Mouse (Mus musculus) frontal cortex, postnatal 10 days (tissue): Measurements from ENCODE around the gene Nfix.

Experiments
- DNase-seq, 2 experiments: peaks; one replicate each; pipeline ENCODE4 v3.0.0; 2022; ENCODE audit warnings: low spot score in 2 of 2, mixed read lengths in 1 of 2

The Nfix gene

GRCm38 (mm10) chr8:84799999-84800831 is at the start of gene Nfix:
TSS of gene Nfix (minus strand) at chr8:84800344.
- peak in 1 of 2 experiments; percentile 48 for DNase-seq

GRCm38 (mm10) chr8:84847684-84848435 is 47.7 kb upstream of the Nfix start:
- peak in 1 of 2 experiments; percentile 26 for DNase-seq

DNA sequence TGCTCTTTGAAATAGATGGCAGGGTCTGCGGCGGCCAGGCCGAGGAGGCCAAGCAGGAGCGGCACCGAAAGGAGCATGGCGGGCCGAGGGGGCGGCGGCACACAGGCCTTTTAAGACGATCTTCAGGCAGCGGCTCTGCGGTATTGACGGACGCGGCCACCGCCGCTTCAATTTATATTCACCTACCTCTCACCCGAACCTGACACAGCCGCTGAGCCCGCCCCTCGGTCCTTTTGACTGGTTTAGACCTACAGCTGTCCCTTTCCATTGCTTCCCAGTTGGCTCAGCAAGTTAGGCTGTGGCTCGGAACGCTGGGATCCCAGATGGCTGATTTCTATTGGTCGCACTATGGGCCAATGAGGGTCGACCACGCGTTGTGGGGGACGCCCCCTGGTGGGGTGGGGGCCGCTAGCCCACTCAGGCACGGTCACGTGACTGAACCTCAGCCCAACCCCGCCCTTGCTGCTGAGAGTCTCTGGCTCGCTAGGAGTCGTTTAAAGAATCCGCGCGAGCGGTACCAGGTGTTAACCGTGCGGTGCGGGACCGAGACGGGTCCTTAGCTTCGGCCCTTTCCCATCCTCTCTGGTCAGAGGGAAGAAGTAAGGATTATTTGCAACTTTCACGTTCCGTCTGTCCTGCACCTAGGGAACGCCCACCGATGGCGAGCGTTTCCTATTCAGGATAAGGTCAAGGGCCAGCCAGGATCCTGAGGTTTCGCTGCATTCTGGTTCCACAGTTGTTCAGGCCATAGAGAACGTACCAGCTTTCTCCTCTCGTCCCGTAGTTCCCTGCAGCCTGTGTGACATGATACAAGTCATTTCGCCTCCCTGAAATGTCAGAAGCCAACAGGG is 46.8 kb upstream of the Nfix start, which contains the start of gene Calr:
TSS of gene Calr (minus strand) at position 213 of the 851 bp plus-strand sequence.
- DNase-seq: peak; percentile 99 to 100

- DNase-seq: peak in 1 of 2 experiments; percentile 39
Measured at GRCm38 (mm10) chr8:84846094-84846721, 46.1 kb upstream of the Nfix start.

- peak; percentile 28 to 49 for DNase-seq
Measured at GRCm38 (mm10) chr8:84845355-84846093, 45.4 kb upstream of the Nfix start.

GRCm38 (mm10) chr8:84844397-84845070 is 44.4 kb upstream of the Nfix start:
- no peak for DNase-seq

GRCm38 (mm10) chr8:84841514-84841913 is 41.4 kb upstream of the Nfix start:
- DNase-seq: no peak

DNA sequence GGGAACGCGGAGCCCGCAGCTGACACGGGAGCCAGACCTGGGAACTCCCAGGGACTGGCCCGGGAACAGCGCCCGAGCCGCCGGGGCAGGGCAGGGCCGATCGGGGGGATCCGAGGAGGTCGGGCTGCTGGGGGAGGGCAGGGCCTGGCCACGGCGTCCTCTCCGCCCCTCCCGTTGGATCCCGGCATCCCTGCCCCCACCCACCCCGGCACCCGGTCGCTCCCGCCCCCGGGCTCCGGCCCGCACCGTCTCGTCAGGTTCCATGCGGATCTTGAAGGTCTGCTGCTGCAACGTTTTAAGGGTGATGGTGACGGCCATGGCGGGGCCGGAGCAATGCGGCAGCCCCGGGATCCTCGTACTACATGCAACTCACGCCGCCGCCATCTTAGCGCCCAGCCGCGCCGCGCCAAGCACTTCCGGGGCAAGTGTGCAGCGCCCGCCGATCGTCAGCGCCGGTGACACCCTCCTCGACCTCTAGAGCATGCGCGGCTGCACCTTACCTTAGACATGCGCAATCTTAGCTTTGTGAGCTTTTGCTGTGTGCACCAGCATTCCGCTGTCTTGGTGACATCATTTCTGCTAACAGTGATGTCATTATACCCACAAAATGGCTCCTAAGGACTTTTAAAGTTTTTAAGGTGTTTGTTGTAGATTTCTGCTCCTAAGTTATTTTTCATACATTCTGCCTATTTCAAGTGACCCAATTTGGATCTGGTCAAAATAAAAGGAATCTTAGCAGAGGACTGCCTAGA is 40.3 kb upstream of the Nfix start, which contains the start of gene Rad23a:
TSS of gene Rad23a (minus strand) at position 418 of the 752 bp plus-strand sequence.
- peak; percentile 88 to 91 for DNase-seq

GRCm38 (mm10) chr8:84839875-84840247 is 39.7 kb upstream of the Nfix start:
- DNase-seq: no peak

- DNase-seq: no peak
Measured at GRCm38 (mm10) chr8:84839411-84839810, 39.3 kb upstream of the Nfix start.

- DNase-seq: no peak
Measured at GRCm38 (mm10) chr8:84838513-84838912, 38.4 kb upstream of the Nfix start.

DNA sequence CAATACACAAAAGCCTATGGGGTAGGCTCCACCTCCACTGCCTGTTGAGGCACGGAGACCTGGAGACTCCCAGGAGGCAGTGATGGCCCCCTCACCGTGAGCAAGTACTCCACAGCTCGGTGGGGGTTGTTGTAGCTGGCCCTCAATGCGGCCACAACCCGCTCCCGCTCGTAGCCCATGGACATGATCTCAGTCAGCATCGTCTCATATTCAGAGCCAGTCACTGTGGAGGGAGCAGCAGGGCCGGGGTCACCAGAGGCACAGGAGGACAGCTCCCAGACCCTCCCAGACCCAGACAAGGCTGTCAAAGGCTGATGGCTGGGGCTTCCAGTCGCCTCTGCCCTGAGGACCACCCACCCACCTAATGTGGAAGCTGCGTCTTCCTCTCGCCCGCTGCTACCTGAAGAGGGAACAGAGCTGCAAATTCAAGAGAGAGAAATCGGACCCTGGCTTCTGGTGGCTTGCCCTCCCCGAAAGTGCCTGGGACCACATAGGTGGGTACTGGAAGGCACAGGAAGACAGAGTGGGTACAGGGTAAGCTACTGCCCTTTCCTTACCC is 37.8 kb upstream of the Nfix start:
- no peak for DNase-seq

GRCm38 (mm10) chr8:84837149-84837911 is 37.2 kb upstream of the Nfix start:
- no peak for DNase-seq

GRCm38 (mm10) chr8:84834866-84835855 is 35.0 kb upstream of the Nfix start:
- DNase-seq: peak; percentile 67 to 68

DNA sequence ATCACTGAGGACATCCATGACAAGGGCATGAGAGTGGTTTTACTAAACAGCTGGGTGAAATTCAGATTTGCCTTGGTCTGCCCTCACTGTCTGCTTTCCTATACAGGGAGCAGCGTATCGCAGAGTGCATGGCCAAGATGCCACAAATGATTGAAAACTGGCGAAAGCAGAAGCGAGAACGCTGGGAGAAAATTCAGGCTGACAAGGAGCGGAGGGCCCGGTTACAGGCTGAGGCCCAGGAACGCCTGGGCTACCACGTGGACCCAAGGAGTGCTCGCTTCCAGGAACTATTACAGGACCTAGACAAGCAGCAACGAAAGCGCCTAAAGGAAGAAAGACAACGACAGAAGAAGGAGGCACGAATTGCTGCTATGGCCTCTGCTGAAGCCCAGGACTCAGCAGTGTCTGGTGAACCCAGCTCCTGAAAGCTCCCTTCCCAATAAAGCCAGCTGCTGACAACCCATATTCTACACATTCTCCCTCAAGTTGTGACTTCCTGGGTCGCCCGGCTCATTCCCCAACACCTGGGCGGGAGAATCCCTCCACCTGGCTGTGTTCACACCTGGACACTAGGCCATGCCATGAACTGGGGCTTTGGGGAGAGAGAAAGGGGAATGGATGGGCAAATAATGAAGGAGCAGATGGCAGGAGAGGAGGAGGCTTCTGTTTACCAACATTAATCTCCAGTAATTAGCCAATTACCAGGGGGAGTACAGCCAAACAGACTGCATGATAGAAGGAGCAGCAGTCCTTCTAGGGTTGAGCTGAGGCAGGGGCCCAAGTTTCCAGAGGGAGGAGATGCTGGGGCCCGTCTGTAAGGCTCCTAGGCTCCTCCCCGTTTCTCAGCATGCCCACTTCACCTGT is 34.1 kb upstream of the Nfix start:
- DNase-seq: no peak
